Mouse (Mus musculus): Measurements from ENCODE around the gene Cyp3a57.
"Not testable (repeated sequence)": the region's sequence is repeated elsewhere in the genome, so short reads cannot be mapped to it uniquely, and the experiment has no call there.

The Cyp3a57 gene

GRCm38 (mm10) chr5:145344941-145345340 lies at the start of gene Cyp3a57:
Gene Cyp3a57 (plus strand): TSS chr5:145345279.
- DNase-seq = no peak

GRCm38 (mm10) chr5:145300469-145300868 lies 44.6 kb upstream of the Cyp3a57 start:
- no peak for DNase-seq

- DNase-seq = not testable (repeated sequence)
These were observed 43.3 kb upstream of the Cyp3a57 start for GRCm38 (mm10) chr5:145301796-145302195.

- no peak for DNase-seq
These were observed 42.7 kb upstream of the Cyp3a57 start for GRCm38 (mm10) chr5:145302424-145302823.

- not testable (repeated sequence) for DNase-seq
These were observed 38.1 kb upstream of the Cyp3a57 start for GRCm38 (mm10) chr5:145306953-145307352.

GRCm38 (mm10) chr5:145307811-145308210 lies 37.3 kb upstream of the Cyp3a57 start:
- DNase-seq = not testable (repeated sequence)

- DNase-seq = no peak
These were observed 31.2 kb upstream of the Cyp3a57 start for GRCm38 (mm10) chr5:145313845-145314244.

GRCm38 (mm10) chr5:145317141-145317540 lies 27.9 kb upstream of the Cyp3a57 start:
- DNase-seq = no peak

GRCm38 (mm10) chr5:145338756-145339155 lies 6.3 kb upstream of the Cyp3a57 start:
- DNase-seq = not testable (repeated sequence)

- DNase-seq = no peak
These were observed 4.6 kb downstream of the Cyp3a57 start for GRCm38 (mm10) chr5:145349697-145350096.

GRCm38 (mm10) chr5:145353081-145353480 lies 8.0 kb downstream of the Cyp3a57 start:
- no peak for DNase-seq

GRCm38 (mm10) chr5:145415416-145415815 lies 70.3 kb downstream of the Cyp3a57 start:
- DNase-seq = not testable (repeated sequence)

- no peak for DNase-seq
These were observed 77.2 kb downstream of the Cyp3a57 start for GRCm38 (mm10) chr5:145422287-145422686.

GRCm38 (mm10) chr5:145431004-145431403 lies 85.9 kb downstream of the Cyp3a57 start:
- DNase-seq = no peak

- DNase-seq = no peak
These were observed 88.6 kb downstream of the Cyp3a57 start for GRCm38 (mm10) chr5:145433688-145434087.

All from cerebellum, adult 9-11 months (tissue).